Mouse (Mus musculus) liver, adult 2 months (tissue): ENCODE results near the gene Cpne8. TPM values are rescaled to one million over a fixed set of nuclear protein-coding genes. Genes with fewer than 3 reads are reported as not detected.
A peak's percentile ranks its signal among the peaks of the same experiment; 100 is the strongest.

Experiments used
- DNase-seq: peaks from one replicate; pipeline ENCODE4 v3.0.0-alpha.2; 2011; ENCODE audit warnings: low read depth, low spot score; ENCODE audit errors: extremely low read depth
- H3K27ac ChIP-seq: fragments of 200-500 bp; replicated peaks from 2 replicates; pipeline ENCODE4 v1.5.1; 2012; ENCODE audit warnings: low read depth, mild to moderate bottlenecking, control low read depth, inconsistent platforms, low read length; ENCODE audit not compliant: insufficient read depth
- H3K27me3 ChIP-seq: fragments of 200-500 bp; 2 replicates; pipeline ENCODE4 v1.6.1; 2012; ENCODE audit warnings: mild to moderate bottlenecking, moderate library complexity, low read length, inconsistent platforms; ENCODE audit not compliant: control insufficient read depth, insufficient read depth
- H3K36me3 ChIP-seq: fragments of 200-500 bp; 2 replicates; pipeline ENCODE4 v1.6.1; 2012; ENCODE audit warnings: low read length, inconsistent platforms; ENCODE audit not compliant: control insufficient read depth, insufficient read depth
- H3K4me1 ChIP-seq: fragments of 200-500 bp; 2 replicates; pipeline ENCODE4 v1.6.1; 2011; ENCODE audit warnings: low read length; ENCODE audit not compliant: control insufficient read depth, insufficient read depth
- H3K4me3 ChIP-seq: fragments of 200-500 bp; 2 replicates; pipeline ENCODE4 v1.5.1; 2011; ENCODE audit warnings: low read depth, mild to moderate bottlenecking, control low read depth, low read length, moderate library complexity; ENCODE audit not compliant: insufficient read depth
- H3K79me2 ChIP-seq: fragments of 200-500 bp; 2 replicates; pipeline ENCODE4 v1.6.1; 2012; ENCODE audit warnings: inconsistent platforms, mild to moderate bottlenecking, low read length, moderate library complexity; ENCODE audit not compliant: control insufficient read depth, insufficient read depth
- H3K9ac ChIP-seq: fragments of 200-500 bp; 2 replicates; pipeline ENCODE4 v1.6.1; 2012; ENCODE audit warnings: low read depth, mild to moderate bottlenecking, control low read depth, inconsistent platforms, low read length
- CTCF ChIP-seq: fragments of 200-500 bp; IDR thresholded peaks from 2 replicates; pipeline ENCODE4 v1.5.1; 2011; ENCODE audit warnings: low read depth, low read length, control low read depth
- POLR2A ChIP-seq: fragments of 200-500 bp; IDR thresholded peaks from 2 replicates; pipeline ENCODE4 v1.6.1; 2011; ENCODE audit warnings: low read length, control low read depth; ENCODE audit not compliant: insufficient read depth; ENCODE audit errors: extremely low read depth
- WGBS: fragments of 180-500 bp; shearing (Covaris S2); methylation state at CpG from one replicate; pipeline ENCODE4 v1.1.7; 2018; 5-methylcytosine and 5-hydroxymethylcytosine counted together
- polyA plus RNA-seq: library from polyadenylated mRNA; depleted of rRNA; stranded (reverse); fragments of >200 nt; gene quantifications from 2 replicates; pipeline ENCODE4 v1.2.3, GENCODE M21; 2012; rRNA removed
- total RNA-seq: library from RNA; depleted of rRNA; stranded (reverse); fragments of >200 nt; gene quantifications from 2 replicates; pipeline ENCODE4 v1.2.3, GENCODE M21; 2014; rRNA removed

Cpne8 gene
- total RNA-seq (3.8 and 4.3 TPM in 2 replicates), polyA plus RNA-seq (3.1 and 3.3 TPM in 2 replicates)

DNA sequence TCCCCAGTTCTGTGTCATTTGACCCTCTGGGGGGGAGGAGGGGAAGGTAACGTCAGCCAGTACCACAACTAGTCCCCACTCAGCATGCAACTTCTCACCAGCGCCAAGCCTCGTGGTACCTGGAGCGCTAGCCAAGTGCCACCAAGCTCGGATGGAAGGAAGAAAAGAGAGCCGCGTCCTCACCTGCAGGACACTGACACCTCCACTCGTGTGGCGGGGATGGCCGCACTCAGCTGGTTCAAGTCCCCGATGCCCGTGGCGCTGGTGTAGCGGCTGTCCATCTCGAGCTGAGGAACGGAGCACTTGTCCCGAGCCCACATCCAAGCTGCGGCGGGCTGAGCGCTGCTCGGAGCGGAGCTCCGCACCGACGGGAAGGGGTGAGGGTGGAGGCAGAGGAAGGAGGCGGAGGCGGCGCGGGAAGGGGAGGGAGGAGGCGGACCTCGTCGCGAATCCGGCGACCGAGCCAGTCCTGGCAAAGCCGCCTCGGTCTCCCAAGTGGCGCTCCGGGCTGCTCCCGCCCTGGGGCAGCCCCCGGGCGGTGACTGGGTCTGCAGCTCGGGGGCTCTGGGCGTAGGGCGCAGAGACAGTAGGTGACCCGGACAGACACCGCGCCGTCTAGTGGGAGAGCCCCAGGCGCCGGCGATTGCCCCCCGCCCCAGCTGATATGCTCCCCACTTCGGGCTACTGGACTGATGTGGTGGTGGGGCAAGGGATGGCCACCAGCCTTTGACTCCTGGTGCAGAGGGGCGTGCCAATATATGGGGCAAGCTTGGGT lies at the start of gene Cpne8:
TSS of gene Cpne8 (minus strand) at position 448 of the 775 bp plus-strand sequence.
- Histone ChIP-seq H3K79me2 (no peaks in the 10 kb centered on the region), H3K36me3 (no peaks in the 10 kb centered on the region), H3K4me1 (no peaks in the 10 kb centered on the region), H3K27me3 (no peaks in the 10 kb centered on the region), H3K27ac (peak within 1 kb of the TSS; percentile 18; the same call in 1 of the 2 replicates), H3K4me3 (peak within 1 kb of the TSS; percentile 70), H3K9ac (peak within 1 kb of the TSS; percentile 53)
- TF ChIP-seq POLR2A (no peak), CTCF (no peak)
- peak; percentile 42 for DNase-seq
- WGBS: under 1% methylated on average over 52 of the region's 56 CpGs

GRCm38 (mm10) chr15:90717717-90718116 lies 38.5 kb upstream of the Cpne8 start:
- TF ChIP-seq CTCF: no peak
- TF ChIP-seq POLR2A: no peak
- Histone ChIP-seq H3K9ac (no peak overlapping the region), H3K27me3 (no peaks in the 10 kb centered on the region), H3K4me1 (no peaks in the 10 kb centered on the region), H3K36me3 (no peaks in the 10 kb centered on the region), H3K4me3 (no peak overlapping the region), H3K27ac (no peak overlapping the region), H3K79me2 (no peaks in the 10 kb centered on the region)
- DNase-seq: no peak
- WGBS: 73% methylated on average over 4 of the region's 4 CpGs

DNA sequence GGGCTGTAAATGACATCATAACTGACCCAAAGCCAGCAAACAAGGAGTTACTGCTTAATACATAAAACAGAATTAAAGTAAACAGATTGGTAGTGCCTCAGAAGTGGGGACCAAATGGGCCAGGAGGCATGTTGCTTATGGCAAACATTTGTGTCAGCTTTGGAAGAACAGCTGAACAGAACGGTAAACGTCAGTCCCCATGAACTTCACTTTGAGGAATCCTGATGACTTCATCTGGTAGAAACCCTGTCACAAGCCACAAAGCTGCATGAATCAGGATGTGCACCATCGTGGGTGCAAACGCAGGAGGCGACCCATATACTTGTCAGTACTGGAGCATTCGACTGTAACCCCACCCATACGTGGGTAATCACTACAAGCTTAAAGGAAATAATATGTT lies 30.1 kb upstream of the Cpne8 start:
- H3K36me3 ChIP-seq: no peaks in the 10 kb centered on the region
- H3K9ac ChIP-seq: no peak overlapping the region
- H3K27ac ChIP-seq: no peak overlapping the region
- H3K4me3 ChIP-seq: no peak overlapping the region
- H3K27me3 ChIP-seq: no peaks in the 10 kb centered on the region
- no peaks in the 10 kb centered on the region for H3K79me2 ChIP-seq
- H3K4me1 ChIP-seq: no peaks in the 10 kb centered on the region
- TF ChIP-seq POLR2A: no peak
- TF ChIP-seq CTCF: no peak
- no peak for DNase-seq
- 87% methylated on average over 7 of the region's 7 CpGs for WGBS

DNA sequence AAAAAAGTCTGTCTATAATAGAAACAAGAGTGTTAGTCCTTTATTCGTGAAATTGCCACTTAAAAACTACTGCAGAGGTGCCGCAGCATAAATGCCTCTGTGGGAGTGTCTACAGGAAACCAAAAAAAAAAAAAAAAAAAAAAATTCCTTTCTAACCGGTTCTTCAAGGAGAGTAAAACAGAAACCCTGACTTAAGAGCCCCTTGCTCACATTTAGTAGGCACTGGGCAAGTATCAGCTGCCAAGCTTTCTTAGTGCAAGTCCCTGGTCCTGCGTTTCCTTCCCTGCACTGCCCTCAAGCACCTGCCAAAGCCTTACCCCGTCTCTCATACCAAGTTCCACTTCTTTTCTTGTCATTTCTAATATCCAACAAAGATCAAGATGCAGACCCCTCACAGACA lies 25.1 kb upstream of the Cpne8 start:
- 67% methylated on average over 5 of the region's 5 CpGs for WGBS
- Histone ChIP-seq H3K27ac (no peak overlapping the region), H3K36me3 (no peaks in the 10 kb centered on the region), H3K9ac (no peak overlapping the region), H3K4me1 (no peaks in the 10 kb centered on the region), H3K4me3 (no peak overlapping the region), H3K79me2 (no peaks in the 10 kb centered on the region), H3K27me3 (no peaks in the 10 kb centered on the region)
- DNase-seq: no peak
- TF ChIP-seq CTCF (no peak), POLR2A (no peak)

DNA sequence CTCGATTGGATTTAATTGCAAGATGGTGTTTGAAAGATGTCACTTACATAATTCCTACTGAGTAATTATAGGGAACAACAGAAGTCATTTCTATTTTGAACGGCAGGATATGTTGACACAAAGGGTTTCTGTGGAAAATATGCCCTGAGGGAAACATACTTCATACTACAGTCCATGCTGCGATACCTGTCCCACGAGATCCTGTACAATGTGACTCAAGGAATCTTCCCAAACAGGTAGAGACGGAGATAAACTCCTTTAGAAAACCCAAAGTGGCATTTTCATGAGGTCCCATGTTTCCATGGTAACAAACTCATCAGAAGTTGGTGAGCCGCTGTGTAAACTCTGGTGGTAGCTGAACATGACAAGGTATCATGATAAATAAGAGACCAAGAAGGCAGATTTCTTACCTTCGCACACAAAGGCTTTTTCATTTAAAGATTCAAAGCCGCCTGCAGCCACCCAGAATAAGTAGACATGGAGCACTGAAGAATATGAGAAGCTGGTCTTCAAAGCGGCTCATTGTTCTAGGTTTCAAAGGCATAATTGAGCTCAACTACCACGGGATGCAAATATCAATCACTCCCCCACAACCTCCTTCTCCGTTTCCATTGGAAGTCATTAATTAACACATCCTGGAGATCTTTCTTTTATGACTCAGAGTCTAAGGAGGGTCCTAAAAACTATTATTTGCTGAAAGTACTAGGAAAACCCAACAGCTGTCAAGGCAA lies 24.4 kb upstream of the Cpne8 start:
- H3K4me3 ChIP-seq: no peak overlapping the region
- WGBS: 82% methylated on average over 11 of the region's 11 CpGs
- no peaks in the 10 kb centered on the region for H3K36me3 ChIP-seq
- H3K4me1 ChIP-seq: no peaks in the 10 kb centered on the region
- no peak for TF ChIP-seq POLR2A
- no peak for TF ChIP-seq CTCF
- no peak overlapping the region for H3K9ac ChIP-seq
- no peak overlapping the region for H3K27ac ChIP-seq
- H3K27me3 ChIP-seq: no peaks in the 10 kb centered on the region
- no peaks in the 10 kb centered on the region for H3K79me2 ChIP-seq
- no peak for DNase-seq

DNA sequence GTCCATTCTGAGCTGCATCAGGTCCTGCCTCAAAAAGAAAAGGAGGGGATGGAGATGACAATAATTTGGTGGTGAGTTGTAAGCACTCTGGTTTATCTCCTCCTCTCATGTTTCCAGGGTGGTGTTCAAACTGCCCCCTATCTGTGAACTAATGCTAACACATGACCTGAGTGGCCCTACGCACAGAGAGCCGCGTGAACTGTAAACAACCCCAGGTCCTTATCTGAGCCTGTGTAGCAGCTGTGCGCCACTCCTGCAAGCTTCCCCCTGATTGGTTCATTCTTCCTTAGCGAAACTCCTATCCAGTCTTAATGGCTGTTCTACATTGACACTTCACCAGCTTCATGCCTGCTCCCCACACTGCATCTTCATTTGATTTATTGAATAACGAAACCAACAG lies 7.5 kb upstream of the Cpne8 start:
- H3K27ac ChIP-seq: no peak overlapping the region
- no peaks in the 10 kb centered on the region for H3K27me3 ChIP-seq
- H3K36me3 ChIP-seq: no peaks in the 10 kb centered on the region
- no peak for TF ChIP-seq CTCF
- no peak for TF ChIP-seq POLR2A
- DNase-seq: no peak
- no peak overlapping the region for H3K9ac ChIP-seq
- WGBS: 70% methylated on average over 6 of the region's 6 CpGs
- no peak overlapping the region for H3K4me3 ChIP-seq
- H3K79me2 ChIP-seq: no peaks in the 10 kb centered on the region
- no peaks in the 10 kb centered on the region for H3K4me1 ChIP-seq
